Mouse (Mus musculus): ENCODE data around the gene Gfm2.

DNA sequence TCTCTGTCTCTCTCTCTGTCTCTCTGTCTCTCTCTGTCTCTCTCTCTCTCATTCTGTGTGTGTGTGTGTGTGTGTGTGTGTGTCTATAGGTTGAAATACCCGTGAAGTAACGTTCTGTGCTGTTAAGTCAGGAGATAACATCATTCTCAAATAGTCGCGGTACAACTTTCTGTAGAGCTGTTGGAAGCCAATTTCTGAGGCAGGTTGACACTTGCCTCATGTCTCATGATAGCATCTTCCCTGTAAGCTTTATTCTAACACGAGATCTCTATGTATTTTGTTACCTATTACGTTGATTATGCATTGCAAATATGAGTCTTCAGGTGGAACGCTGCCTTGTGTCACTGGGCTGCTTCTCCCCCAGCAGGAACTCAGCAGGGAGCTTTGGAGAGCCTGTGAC lies 4.6 kb downstream of the Gfm2 start:
- TF ChIP-seq CTCF (IDR thresholded peaks at IDR 0.05; ENCODE audit: borderline replicate concordance, control insufficient read depth, extremely low read depth, insufficient read depth, low read length, poor library complexity) (no peak), POLR2A (IDR thresholded peaks at IDR 0.05; ENCODE audit: control insufficient read depth, extremely low read depth, insufficient read depth, low read length, poor library complexity) (no peak)

Data from thymus, adult 2 months (tissue).